Mouse (Mus musculus) forebrain, embryonic 14.5 days (tissue): ENCODE measurements around the gene Coq6. TPM values are rescaled to one million over a fixed set of nuclear protein-coding genes. Genes with fewer than 3 reads are reported as not detected.
A peak's percentile ranks its signal among the peaks of the same experiment; 100 is the strongest.

ENCODE experiments used
- ATAC-seq: fragments of 200-750 bp; cut with Nextera tagmentation; 2 replicates; pipeline ENCODE4 v1.8.0; 2017; ENCODE audit warnings: mild to moderate bottlenecking, moderate library complexity
- DNase-seq: peaks from one replicate; pipeline ENCODE4 v3.0.0-alpha.2; 2015; ENCODE audit warnings: low spot score
- H3K27ac ChIP-seq: fragments of 300-500 bp; sonication (generic); 2 replicates; pipeline ENCODE4 v1.5.1; 2014; ENCODE audit warnings: low read depth, mild to moderate bottlenecking, control low read depth, low read length, moderate library complexity
- H3K27me3 ChIP-seq: fragments of 300-500 bp; sonication (generic); replicated peaks from 2 replicates; pipeline ENCODE4 v1.6.1; 2014; ENCODE audit warnings: low read length, control low read depth, mixed read lengths; ENCODE audit not compliant: control insufficient read depth, insufficient read depth
- H3K36me3 ChIP-seq: fragments of 300-500 bp; sonication (generic); 2 replicates; pipeline ENCODE4 v1.6.1; 2014; ENCODE audit warnings: low read length, control low read depth; ENCODE audit not compliant: control insufficient read depth, insufficient read depth
- H3K4me1 ChIP-seq: fragments of 300-500 bp; sonication (generic); 2 replicates; pipeline ENCODE4 v1.6.1; 2014; ENCODE audit warnings: antibody characterized with exemption, low read length, control low read depth; ENCODE audit not compliant: control insufficient read depth, insufficient read depth
- H3K4me2 ChIP-seq: fragments of 300-500 bp; sonication (generic); 2 replicates; pipeline ENCODE4 v1.6.1; 2014; ENCODE audit warnings: mild to moderate bottlenecking, control low read depth, low read length
- H3K4me3 ChIP-seq: fragments of 300-500 bp; sonication (generic); 2 replicates; pipeline ENCODE4 v1.5.1; 2014; ENCODE audit warnings: low read depth, low read length, control low read depth
- H3K9ac ChIP-seq: fragments of 300-500 bp; sonication (generic); 2 replicates; pipeline ENCODE4 v1.6.1; 2014; ENCODE audit warnings: mild to moderate bottlenecking, low read length, control low read depth, moderate library complexity
- H3K9me3 ChIP-seq: fragments of 300-500 bp; sonication (generic); replicated peaks from 2 replicates; pipeline ENCODE4 v1.6.1; 2016; ENCODE audit warnings: low read length, control low read depth, mixed read lengths; ENCODE audit not compliant: control insufficient read depth
- WGBS: fragments of 180-500 bp; shearing (Covaris S2); extraction: QIAGEN DNeasy Blood & Tissue Kit; methylation state at CpG from one replicate; pipeline ENCODE4 v1.1.7; 2014; 5-methylcytosine and 5-hydroxymethylcytosine counted together
- polyA plus RNA-seq: library from polyadenylated mRNA; unstranded; fragments of >200 nt; fragmentation: Nextera tagmentation; extraction: Ambion mirVana; gene quantifications from 2 replicates; pipeline ENCODE4 v1.2.1, GENCODE M21; 2014

Gene Coq6
- polyA plus RNA-seq, 1 experiment from 2014 or later: 57.6 TPM

DNA sequence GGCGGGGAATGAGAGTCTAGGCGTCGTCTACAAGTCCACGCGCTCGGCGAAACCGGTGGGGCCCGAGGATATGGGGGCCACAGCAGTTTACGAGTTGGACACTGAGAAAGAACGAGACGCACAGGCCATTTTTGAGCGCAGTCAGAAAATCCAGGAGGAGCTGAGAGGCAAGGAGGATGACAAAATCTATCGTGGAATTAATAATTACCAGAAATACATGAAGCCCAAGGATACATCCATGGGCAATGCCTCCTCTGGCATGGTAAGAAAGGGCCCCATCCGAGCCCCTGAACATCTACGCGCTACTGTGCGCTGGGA, 56.1 kb downstream of the Coq6 start:
- Histone ChIP-seq H3K27me3 (no peaks in the 10 kb centered on the region), H3K4me2 (peak overlapping the region; percentile 63), H3K27ac (peak overlapping the region; percentile 56; the same call in 1 of the 2 replicates), H3K9ac (peak overlapping the region; percentile 64), H3K36me3 (no peaks in the 10 kb centered on the region), H3K9me3 (no peaks in the 10 kb centered on the region; the same call in 1 of the 2 replicates), H3K4me3 (peak overlapping the region; percentile 52), H3K4me1 (peaks cover 4% of the 10 kb centered on the region)
- 42% methylated on average over 18 of the region's 18 CpGs for WGBS
- no peak for DNase-seq
- 0 out of 2 replicates have a peak, but pooled peaks have one; percentile 6 for ATAC-seq

Other genes starting within 250 kb of the Coq6 start
- gene Dnal1, start 247.3 kb upstream of the Coq6 start, polyA plus RNA-seq: 6.6 and 8.9 TPM in 2 replicates
- gene Pnma1, start 213.2 kb upstream of the Coq6 start, polyA plus RNA-seq: 4.1 and 6.0 TPM in 2 replicates
- gene Elmsan1, start 142.8 kb upstream of the Coq6 start, polyA plus RNA-seq: 3.2 and 3.4 TPM in 2 replicates
- 13.0 and 14.2 TPM in 2 replicates for gene Ptgr2, start 76.4 kb upstream of the Coq6 start, polyA plus RNA-seq
- 89.6 and 104 TPM in 2 replicates for gene Zfp410, start 44.8 kb upstream of the Coq6 start, polyA plus RNA-seq
- gene Fam161b, start 176 bp downstream of the Coq6 start, polyA plus RNA-seq: 8.5 and 12.8 TPM in 2 replicates
- gene Entpd5, start 47.4 kb downstream of the Coq6 start, polyA plus RNA-seq: 8.0 and 8.5 TPM in 2 replicates
- 0.94 and 3.3 TPM in 2 replicates for gene Bbof1, start 47.4 kb downstream of the Coq6 start, polyA plus RNA-seq
- gene Rnf113a2, start 55.5 kb downstream of the Coq6 start, polyA plus RNA-seq: 27.6 and 30.4 TPM in 2 replicates
- 35.2 and 37.7 TPM in 2 replicates for gene Aldh6a1, start 89.3 kb downstream of the Coq6 start, polyA plus RNA-seq
- 41.2 and 46.1 TPM in 2 replicates for gene Lin52, start 89.8 kb downstream of the Coq6 start, polyA plus RNA-seq
- gene Vsx2, start 208.1 kb downstream of the Coq6 start, polyA plus RNA-seq: 0.09 TPM in 1 of 2 replicates, not detected in the other